In genomic region chr8:24779319-24779718, GRCm38 (mm10) we compare ENCODE assay signal across 9 mouse cellular contexts. TPM values are rescaled to one million over a fixed set of nuclear protein-coding genes. Genes with fewer than 3 reads are reported as not detected.
DNase-seq lines count a peak whose midpoint lies in the region; ATAC-seq and TF ChIP-seq lines count a peak whose summit lies in the region.
"Had no signal": no experiment of that assay in that cellular context is flagged by ENCODE, and none has a peak within 500 bp of the region (broad histone marks: within the 10 kb centered on the region; RNA-seq: fewer than 3 reads in every experiment).

No protein-coding gene starts in this region.

- TF ChIP-seq CTCF in heart, adult 2 months (IDR thresholded peaks at IDR 0.05) = peak; percentile 69
- 0 out of 2 replicates have a peak, but pooled peaks have one; percentile 18 for TF ChIP-seq CTCF in liver, embryonic 14.5 days (IDR thresholded peaks at IDR 0.05; ENCODE audit: low read depth)

- no peak overlapping the region for H3K4me3 ChIP-seq in heart, adult 2 months
- H3K4me3 ChIP-seq in liver, embryonic 14.5 days (ENCODE audit: insufficient read depth in 1 of 2, low read depth in 2 of 2, low read length in 2 of 2) = no peak overlapping the region
- no peak overlapping the region for H3K4me3 ChIP-seq in liver, embryonic 12.5 days

- TF ChIP-seq EP300 in heart, adult 2 months (IDR thresholded peaks at IDR 0.05; ENCODE audit: insufficient read depth, low read depth, low read length) = no peak
- no peak for TF ChIP-seq EP300 in liver, embryonic 14.5 days (IDR thresholded peaks at IDR 0.05; ENCODE audit: low read depth)

- ATAC-seq in liver, embryonic 14.5 days (ENCODE audit: insufficient read depth) = no peak
- no peak for ATAC-seq in liver, embryonic 12.5 days
- no peak for ATAC-seq in activated CD4-positive, CD25-positive, alpha-beta regulatory T cell, adult 4 months

- H3K9ac ChIP-seq in heart, adult 2 months (ENCODE audit: low read depth, low read length) = no peak overlapping the region
- no peak overlapping the region for H3K9ac ChIP-seq in liver, embryonic 14.5 days (replicated peaks)
- no peak overlapping the region for H3K9ac ChIP-seq in liver, embryonic 12.5 days

- WGBS in heart, adult 2 months = 36% methylated on average over 3 of the region's 3 CpGs
- 34% methylated on average over 3 of the region's 3 CpGs for WGBS in liver, embryonic 14.5 days (ENCODE audit: insufficient replicate concordance)
- WGBS in liver, embryonic 12.5 days (ENCODE audit: insufficient replicate concordance) = 39% methylated on average over 3 of the region's 3 CpGs

- H3K36me3 ChIP-seq in heart, adult 2 months (ENCODE audit: control insufficient read depth, insufficient read depth, low read length) = no peaks in the 10 kb centered on the region
- H3K36me3 ChIP-seq in liver, embryonic 14.5 days (replicated peaks; ENCODE audit: control insufficient read depth, insufficient read depth, low read depth) = no peaks in the 10 kb centered on the region
- H3K36me3 ChIP-seq in liver, embryonic 12.5 days = no peaks in the 10 kb centered on the region

- TF ChIP-seq POLR2A in heart, adult 2 months (IDR thresholded peaks at IDR 0.05; ENCODE audit: insufficient read depth, low read depth, low read length) = no peak

- H3K27me3 ChIP-seq in heart, adult 2 months (ENCODE audit: control insufficient read depth, insufficient read depth, low read length) = no peaks in the 10 kb centered on the region
- H3K27me3 ChIP-seq in liver, embryonic 14.5 days (ENCODE audit: control insufficient read depth, insufficient read depth, low read length) = no peaks in the 10 kb centered on the region
- H3K27me3 ChIP-seq in liver, embryonic 12.5 days (replicated peaks) = no peaks in the 10 kb centered on the region

- H3K4me1 ChIP-seq in heart, adult 2 months (ENCODE audit: control insufficient read depth, insufficient read depth, low read length) = no peaks in the 10 kb centered on the region
- no peaks in the 10 kb centered on the region for H3K4me1 ChIP-seq in liver, embryonic 14.5 days (replicated peaks; ENCODE audit: control insufficient read depth in 2 of 2, insufficient read depth in 2 of 2, low read length in 1 of 2)
- no peaks in the 10 kb centered on the region for H3K4me1 ChIP-seq in liver, embryonic 12.5 days

- intact Hi-C loops in heart, adult 2 months (cut with DNase I) = loop anchor here (5.0 kb wide), 1 partner anchor 232 kb away; no protein-coding TSS in a partner anchor
- intact Hi-C loops in heart, postnatal 36 days (cut with DNase I) = loop anchor here (1.0 to 5.0 kb wide), 2 partner anchors 172 to 232 kb away; no protein-coding TSS in a partner anchor

- H3K27ac ChIP-seq in heart, adult 2 months = no peak overlapping the region
- no peak overlapping the region for H3K27ac ChIP-seq in liver, embryonic 14.5 days
- H3K27ac ChIP-seq in liver, embryonic 12.5 days = no peak overlapping the region

- no peaks in the 10 kb centered on the region for H3K79me2 ChIP-seq in heart, adult 2 months (replicated peaks; ENCODE audit: control insufficient read depth, insufficient read depth, low read length)

- no peak for DNase-seq in heart, adult 2 months
- DNase-seq in heart, postnatal 36 days = no peak
- DNase-seq in liver, embryonic 14.5 days (ENCODE audit: low read depth in 3 of 3, low spot score in 3 of 3) = no peak
- peak; percentile 30 for DNase-seq in adipocyte (ENCODE audit: low spot score)
- DNase-seq in retina, adult 2 months (ENCODE audit: low read depth, low spot score) = peak; percentile 4
- DNase-seq in thymus, adult 18-20 months = no peak

- H3K4me2 ChIP-seq in liver, embryonic 14.5 days (ENCODE audit: low read depth) = no peak overlapping the region
- no peak overlapping the region for H3K4me2 ChIP-seq in liver, embryonic 12.5 days
- H3K4me2 ChIP-seq: liver, embryonic 11.5 days had no signal

- no peaks in the 10 kb centered on the region for H3K9me3 ChIP-seq in liver, embryonic 14.5 days (ENCODE audit: control insufficient read depth, low read length)
- no peaks in the 10 kb centered on the region for H3K9me3 ChIP-seq in liver, embryonic 12.5 days (replicated peaks)

RNA-seq across cellular contexts. Expression of gene Adam5, which starts 44.9 kb away (rescaled TPM):
- under 1 TPM in 1 of 2 experiments, not detected in 1; 0.09 TPM for total RNA-seq in heart, adult 2 months (2021)
- polyA plus RNA-seq in heart, adult 2 months (2012; rRNA removed) = 0.23 and 0.27 TPM in 2 replicates
- total RNA-seq in heart, postnatal 36 days (2021) = not detected
- 0.07 and 0.08 TPM in 2 replicates for polyA plus RNA-seq in liver, embryonic 14.5 days (2012; rRNA removed)
- 0.15 and 0.28 TPM in 2 replicates for polyA plus RNA-seq in liver, embryonic 14.5 days (2014; fragmentation: Nextera tagmentation; extraction: Ambion mirVana)
- polyA plus RNA-seq in liver, embryonic 12.5 days (2016; fragmentation: Nextera tagmentation; extraction: Ambion mirVana) = 0.17 and 0.24 TPM in 2 replicates
- polyA plus RNA-seq in activated CD4-positive, CD25-positive, alpha-beta regulatory T cell, adult 4 months (2017; shearing (Covaris generic)) = not detected
- polyA plus RNA-seq: liver, embryonic 11.5 days had no signal

RNA-seq across cellular contexts. Expression of gene Adam3, which starts 53.7 kb away (rescaled TPM):
- total RNA-seq in heart, adult 2 months (2021) = not detected
- polyA plus RNA-seq in heart, adult 2 months (2012; rRNA removed) = 0.20 and 0.73 TPM in 2 replicates
- not detected for total RNA-seq in heart, postnatal 36 days (2021)
- 0.06 and 0.10 TPM in 2 replicates for polyA plus RNA-seq in liver, embryonic 14.5 days (2012; rRNA removed)
- 0.18 and 0.32 TPM in 2 replicates for polyA plus RNA-seq in liver, embryonic 14.5 days (2014; fragmentation: Nextera tagmentation; extraction: Ambion mirVana)
- 0.21 TPM in 1 of 2 replicates, not detected in the other for polyA plus RNA-seq in liver, embryonic 12.5 days (2016; fragmentation: Nextera tagmentation; extraction: Ambion mirVana)
- polyA plus RNA-seq in activated CD4-positive, CD25-positive, alpha-beta regulatory T cell, adult 4 months (2017; shearing (Covaris generic)) = under 1 TPM in 1 of 2 experiments, not detected in 1; 0.13 TPM

Comparison
In these comparisons a context has a peak if more than half of its experiments do, and no peak if none do; other contexts are left out.
1. DNase-seq: peak in adipocyte (single experiment) and retina, adult 2 months (single experiment); none in heart, adult 2 months (0 of 2), heart, postnatal 36 days (0 of 2), liver, embryonic 14.5 days (0 of 3) and thymus, adult 18-20 months (0 of 2).